Mouse (Mus musculus): ENCODE results near the gene Clca1. TPM values are rescaled to one million over a fixed set of nuclear protein-coding genes. Genes with fewer than 3 reads are reported as not detected.
"Not testable (repeated sequence)": the region's sequence is repeated elsewhere in the genome, so short reads cannot be mapped to it uniquely, and the experiment has no call there.

Clca1 gene
- not detected for total RNA-seq (2021)

DNA sequence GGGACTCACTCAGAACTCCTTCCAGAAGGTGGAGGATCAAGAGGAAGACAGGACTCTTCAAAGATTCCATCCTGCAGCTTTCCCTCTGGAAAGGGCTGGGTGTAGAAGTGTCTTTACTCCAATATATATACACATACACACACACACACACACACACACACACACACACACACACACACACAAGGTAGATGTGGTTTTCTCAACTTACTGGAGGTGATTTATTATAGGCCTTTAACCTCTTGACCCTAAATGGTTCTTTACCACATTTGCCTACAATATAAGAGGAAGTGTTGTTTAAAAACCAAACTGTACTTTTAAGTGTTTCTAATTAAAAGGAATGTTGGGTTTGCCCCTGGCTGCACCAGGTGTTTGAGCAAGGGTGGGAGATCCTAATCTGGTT, at the start of gene Clca1:
Gene Clca1 (minus strand): TSS at position 101 of the 400 bp plus-strand sequence.
- no peak for DNase-seq

DNA sequence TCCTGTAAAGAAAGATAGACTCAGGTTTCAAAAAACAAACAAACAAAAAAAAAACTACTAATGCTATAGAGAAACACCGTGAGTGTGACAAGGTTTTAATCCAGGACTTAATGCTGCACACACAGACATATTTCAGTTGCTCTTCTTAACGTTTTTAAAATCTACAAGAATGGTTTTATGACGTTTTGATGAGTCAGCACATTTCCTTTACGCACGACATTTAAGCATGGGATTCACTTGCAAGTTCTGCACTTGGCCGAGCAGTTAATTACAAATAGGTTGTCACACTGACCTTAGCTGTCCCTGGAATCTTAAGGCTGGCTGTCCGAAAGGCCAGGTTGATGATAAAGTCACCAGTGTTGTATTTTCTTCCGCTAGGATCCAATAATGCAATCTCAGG, 48.3 kb upstream of the Clca1 start:
- no peak for DNase-seq

DNA sequence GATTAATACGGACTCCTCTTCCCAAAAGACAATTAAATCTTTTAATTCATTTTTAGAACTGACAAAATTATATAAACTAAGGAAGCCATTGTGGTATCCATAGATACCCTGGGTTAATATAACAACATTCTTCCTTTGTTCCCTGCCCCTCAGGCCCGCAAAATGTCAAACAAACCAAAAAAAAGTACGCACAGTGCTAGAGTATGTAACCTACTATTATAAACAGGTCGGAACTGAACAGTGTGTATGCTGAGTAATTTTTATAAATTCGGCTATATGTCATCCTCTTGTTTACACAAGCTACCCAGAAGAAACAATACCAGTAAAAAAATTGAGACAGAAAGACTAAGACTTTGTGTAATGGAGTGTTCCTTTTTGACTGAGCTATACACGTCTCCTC, 45.8 kb upstream of the Clca1 start:
- DNase-seq = no peak

DNA sequence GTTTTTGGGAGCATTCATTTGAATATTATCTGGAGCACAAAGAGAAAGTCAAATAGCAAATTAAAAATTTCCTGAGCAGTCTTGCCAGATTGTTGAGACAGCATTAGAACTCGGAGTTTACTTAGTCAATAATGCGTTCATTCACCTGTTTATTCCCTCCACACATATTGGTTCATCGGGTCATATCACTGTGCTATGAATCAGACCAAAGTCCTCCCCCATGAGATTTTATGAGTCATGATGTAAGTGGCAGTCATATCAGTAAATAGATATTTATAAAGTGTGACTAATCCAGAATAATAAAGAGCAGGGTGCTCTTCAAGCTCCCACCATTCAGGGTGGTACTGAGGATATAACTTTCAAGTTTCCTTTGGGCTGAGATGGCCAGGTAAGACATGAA, 39.8 kb upstream of the Clca1 start:
- DNase-seq = no peak

DNA sequence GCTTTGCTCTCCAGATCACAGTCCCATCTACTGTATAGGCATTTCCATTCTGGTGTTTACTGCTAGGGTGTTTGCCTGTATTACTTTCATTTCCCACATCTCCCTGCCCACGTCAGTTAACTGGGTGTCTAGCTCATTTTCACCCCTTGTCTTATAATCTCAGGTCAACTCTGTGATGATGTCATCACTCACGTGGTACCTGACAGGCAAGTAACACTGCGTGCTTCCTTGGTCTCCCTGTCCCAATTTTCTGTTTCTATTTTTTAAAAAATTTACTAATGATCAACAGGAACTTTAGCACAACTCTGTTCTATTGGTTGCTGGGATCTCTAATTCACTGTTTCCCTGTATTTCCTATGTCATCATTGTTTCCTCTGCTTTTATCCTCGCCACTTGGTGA, 36.4 kb upstream of the Clca1 start:
- DNase-seq = no peak

DNA sequence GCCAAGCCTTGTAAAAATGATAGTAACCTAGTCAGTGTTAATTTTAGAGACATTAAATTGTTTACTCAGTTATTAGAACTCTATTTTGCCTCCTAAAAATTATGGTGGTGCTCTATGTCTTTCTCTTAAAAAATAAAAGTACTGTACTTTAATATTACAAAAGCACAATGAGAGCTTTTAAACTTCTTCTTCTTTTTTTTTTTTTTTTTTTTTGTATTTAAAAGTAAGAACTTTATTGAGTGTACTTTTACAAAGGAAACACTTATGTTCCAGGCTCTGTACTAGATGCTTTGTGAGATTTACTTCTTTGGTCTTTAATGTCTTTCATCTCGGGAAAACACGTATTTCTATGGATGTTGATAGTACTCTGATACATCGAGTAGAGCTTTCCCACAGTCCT, 22.6 kb upstream of the Clca1 start:
- DNase-seq = not testable (repeated sequence)

DNA sequence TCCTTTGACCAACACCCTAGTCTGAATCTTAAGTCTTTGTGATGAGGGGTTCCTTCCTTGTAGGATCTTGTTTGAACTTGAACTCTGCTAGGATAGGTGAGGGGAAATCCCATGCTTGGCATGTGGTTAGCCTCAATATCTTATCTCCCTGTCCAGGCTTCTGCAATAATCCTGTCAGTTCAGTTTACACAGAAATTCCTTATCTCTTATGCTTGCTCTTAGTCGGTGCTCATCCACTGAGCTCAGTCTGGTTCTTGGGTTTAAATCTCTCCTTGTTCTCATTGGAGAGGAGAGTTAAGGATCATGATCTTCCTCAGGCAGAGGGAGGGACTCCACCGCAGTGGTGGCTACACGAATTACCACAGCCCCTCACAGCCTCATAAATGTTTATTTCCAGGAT, 17.2 kb upstream of the Clca1 start:
- no peak for DNase-seq

DNA sequence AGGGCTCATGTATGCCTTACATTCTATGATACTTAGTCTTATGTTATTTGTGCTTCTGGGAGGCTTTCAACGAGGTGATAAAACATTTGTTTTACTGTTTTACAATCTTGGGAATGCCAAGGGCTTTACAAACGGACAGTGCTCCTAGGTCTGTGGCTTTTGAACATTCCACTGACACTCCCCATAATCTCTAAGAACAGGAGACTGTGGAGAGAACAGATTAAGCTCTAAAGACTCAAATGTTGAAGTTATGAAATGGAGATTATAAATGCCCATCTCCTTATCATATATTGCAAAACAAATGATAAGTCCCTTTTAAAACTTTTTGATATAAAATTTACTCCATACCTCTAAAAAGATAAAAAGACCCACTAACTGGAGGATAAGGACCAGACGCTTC, 6.2 kb upstream of the Clca1 start:
- DNase-seq = no peak

DNA sequence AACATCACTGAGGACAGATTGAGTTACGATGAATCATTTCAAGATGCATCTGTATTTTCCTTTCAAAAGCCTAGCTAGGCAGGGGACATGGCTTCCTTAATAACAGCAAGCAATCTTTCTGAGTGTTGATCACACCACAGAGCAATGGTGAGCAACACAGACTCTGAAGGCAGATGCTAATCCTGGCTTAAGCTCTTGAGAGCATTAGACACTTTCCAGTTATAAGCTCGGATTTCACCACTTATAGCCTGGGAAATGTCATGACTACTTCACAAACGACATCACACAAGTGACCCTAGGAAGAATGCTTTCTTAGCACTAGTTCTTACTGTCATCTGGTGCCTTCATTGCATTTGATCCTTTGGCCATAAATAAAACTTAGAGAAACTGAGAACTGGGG, 4.5 kb downstream of the Clca1 start:
- DNase-seq = no peak

DNA sequence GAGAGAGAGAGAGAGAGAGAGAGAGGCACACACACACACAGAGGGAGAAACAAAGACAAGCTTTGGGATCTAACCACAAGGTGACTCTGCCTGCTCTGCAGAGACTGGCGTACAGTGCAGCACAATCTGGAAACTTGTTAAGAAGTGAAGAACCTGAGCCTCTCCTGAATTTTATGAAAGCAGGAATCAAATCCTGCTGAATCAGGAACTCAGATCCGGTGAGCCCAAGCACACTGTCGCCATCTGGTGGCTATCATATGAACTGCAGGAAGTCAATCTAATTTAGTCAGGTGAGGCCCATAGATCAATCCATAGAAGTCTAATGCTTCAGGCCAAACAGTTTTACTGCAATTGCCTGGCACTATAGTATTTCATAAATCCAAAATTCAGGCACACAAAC, 5.8 kb downstream of the Clca1 start:
- DNase-seq = peak in 1 of 2 experiments; percentile 33

DNA sequence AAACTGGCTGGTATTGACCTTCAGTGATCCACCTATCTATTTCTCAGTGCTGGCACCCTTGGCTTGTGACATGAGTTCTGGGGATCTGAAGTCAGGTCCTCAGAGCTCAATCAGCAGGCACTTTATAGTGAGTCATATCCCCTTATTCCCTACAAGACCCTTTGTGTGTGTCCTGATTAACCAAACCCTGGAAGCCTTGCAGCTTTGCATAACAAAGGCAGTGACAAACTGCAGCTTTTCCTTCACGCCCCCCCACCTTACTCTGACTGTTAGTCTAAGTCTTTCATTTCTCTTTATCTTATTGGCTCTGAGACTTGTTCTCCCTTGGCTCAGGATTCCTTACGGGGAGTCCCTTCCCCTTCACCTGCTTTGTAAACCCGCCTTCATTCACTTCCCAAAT, 14.8 kb downstream of the Clca1 start:
- no peak for DNase-seq

DNA sequence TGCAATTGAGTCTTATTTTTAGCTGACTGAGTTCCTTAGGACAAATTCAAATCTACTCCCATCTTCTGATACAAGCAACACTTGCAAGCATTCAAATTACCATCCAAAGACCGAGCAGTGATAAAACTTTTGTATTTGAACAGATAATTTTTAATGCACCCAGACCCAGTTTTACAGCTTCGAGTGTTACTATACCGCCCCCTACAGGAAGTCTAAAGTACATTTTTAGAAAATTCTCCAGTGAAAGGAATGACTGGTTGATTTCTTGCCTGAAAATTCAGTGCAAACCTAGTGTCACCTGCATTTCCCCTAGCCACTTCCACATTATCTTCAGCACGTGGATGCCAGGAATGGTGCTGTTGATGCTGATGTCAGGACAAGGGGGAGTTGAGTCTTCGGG, 28.2 kb downstream of the Clca1 start:
- no peak for DNase-seq

DNA sequence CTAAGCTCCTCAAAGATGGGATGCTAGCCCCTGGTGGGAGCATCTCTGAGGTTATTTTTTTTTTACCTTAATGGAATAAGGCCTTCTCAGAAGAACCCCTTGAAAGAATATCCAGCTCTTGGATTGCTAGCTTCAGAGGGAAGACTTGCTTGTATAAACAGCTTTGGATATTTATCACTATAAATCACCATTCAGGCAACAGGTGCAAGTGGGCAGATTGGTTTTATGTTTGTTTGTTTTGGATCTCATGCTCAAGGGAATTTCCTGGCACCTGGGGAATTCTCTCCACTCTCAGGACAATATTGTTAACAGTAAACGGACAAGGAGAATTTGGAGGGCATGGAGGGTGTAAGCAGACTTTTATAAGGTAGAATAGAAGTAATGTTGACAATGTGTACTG, 31.7 kb downstream of the Clca1 start:
- no peak for DNase-seq

DNA sequence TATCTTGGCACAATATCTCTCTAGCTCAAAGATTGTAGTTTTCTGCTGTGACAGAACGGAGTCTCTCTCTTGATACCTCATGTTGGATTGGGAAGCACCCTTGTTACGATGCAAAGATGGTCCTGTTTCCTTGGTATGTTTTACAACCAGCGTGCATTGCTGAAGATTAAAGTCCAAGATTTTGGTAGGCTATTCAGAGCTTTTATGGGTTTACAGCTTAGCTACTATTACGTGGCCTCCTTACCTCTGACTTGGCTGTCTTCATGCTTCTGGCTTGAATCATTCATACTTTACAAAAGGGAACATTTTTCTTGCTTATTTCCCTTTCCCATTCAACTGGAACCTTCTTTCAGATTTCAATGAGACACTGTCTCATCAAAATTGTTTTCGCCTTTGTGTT, 39.5 kb downstream of the Clca1 start:
- no peak for DNase-seq

DNA sequence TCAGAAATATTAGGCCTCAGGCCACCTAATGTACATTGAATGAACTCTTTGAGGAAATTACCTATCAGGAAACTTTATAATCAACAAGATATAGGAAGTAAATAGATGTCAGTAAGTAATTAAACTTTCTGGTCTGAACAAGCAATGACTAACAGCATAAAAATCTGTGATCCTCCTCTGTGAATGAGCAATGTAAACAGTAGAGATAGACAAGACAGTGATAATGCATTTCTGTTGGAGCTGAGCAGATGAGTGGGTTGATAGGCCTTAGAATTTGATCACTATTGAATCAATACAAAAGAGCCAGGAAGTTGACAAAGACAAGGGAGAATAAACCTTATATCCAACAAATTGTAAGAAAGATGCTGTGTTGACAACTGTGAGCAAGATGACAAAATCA, 40.0 kb downstream of the Clca1 start:
- DNase-seq = no peak

DNA sequence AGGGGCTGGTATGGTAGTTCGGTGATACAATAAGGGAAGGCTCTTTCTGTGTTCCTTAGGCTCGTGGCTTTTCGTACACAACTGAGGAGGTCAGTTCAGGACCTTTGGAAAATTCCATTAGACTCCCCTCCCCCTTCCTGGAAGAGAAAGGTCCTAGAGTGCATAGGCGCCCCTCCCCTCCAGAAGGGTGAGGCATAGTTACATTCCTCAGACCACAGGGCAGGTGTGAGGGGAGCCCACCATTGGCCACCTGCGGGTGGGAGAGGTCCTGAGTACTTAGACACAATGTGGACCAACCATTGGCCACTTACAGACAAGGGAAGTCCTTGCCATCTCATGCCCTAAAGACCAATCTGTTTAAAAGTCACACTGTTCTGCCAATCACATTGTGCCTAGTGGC, 46.7 kb downstream of the Clca1 start:
- no peak for DNase-seq

DNA sequence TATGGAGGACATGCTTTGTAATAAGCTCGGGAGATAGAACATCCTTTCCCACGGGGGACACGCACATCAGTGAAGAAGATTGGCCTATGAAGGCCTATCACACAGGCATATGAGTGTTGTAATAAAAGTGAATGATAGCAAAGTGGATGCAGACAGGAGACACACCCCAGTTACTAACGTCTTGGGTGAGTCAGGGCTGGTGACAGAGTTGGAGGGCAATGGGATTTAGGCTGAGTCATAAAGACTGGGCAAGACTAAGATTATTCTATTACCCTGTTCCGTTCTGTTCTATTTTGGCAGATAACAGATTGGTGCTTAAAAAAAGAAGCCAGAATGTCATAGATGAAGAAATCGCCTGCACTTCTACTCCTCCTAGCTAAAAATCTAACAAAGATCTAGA, 52.0 kb downstream of the Clca1 start:
- no peak for DNase-seq

DNA sequence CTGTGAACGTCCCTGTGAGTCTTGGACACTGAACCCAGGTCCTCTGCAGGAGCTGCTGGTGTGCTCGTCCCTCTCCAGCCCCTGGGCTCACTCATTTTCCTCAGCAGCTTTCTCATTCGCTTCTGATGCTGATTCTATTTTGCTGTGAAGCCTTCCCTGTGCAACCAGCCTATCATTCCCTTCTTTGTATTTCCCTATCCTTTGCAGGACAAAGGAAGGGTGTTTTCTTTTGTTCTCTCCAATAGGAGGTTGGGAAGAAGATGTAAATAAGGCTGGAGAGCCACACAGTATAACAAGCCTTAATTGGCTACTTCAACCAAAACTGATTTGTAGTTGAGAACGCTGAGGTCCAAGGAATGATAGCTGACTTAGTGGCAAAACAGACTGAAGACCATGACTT, 54.9 kb downstream of the Clca1 start:
- no peak for DNase-seq

DNA sequence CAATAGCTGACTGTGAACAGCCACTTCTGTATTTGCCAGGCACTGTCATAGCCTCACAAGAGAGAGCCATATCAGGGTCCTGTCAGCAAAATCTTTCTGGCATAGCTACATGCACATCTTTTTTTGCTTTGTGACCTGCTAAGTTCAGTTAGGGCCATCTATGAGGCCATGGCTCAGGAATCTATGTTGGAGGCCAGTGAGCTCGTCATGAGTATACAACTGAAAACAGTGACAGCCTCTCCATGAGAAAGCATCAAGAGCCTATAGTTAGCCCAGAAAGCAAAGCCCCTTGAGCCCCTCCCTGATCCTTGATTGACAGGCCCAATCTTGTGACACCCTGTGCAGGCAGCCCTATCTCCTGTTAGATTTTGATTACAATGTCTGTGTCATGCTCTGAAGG, 56.5 kb downstream of the Clca1 start:
- DNase-seq = no peak

DNA sequence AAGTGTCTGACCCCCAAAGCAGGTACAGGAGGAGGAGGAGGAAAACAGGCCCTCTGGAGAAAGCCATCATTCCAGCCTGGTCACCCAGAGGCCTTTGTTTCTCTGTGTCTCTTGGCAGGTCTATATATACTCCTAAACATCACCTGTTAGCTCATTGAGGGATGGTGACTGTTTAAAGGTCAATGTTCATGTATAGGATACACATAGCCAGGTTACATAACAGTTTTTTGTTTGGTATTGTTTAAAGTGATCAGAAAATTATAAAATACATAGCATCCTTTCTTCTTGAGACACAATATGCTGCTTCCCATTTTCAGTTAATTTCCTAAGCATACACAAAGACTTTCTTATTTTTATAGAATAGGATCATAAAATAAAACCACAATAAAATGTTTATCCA, 57.6 kb downstream of the Clca1 start, which contains the start of gene Clca4a:
Gene Clca4a (minus strand): TSS at position 101 of the 400 bp plus-strand sequence.
- no peak for DNase-seq

DNA sequence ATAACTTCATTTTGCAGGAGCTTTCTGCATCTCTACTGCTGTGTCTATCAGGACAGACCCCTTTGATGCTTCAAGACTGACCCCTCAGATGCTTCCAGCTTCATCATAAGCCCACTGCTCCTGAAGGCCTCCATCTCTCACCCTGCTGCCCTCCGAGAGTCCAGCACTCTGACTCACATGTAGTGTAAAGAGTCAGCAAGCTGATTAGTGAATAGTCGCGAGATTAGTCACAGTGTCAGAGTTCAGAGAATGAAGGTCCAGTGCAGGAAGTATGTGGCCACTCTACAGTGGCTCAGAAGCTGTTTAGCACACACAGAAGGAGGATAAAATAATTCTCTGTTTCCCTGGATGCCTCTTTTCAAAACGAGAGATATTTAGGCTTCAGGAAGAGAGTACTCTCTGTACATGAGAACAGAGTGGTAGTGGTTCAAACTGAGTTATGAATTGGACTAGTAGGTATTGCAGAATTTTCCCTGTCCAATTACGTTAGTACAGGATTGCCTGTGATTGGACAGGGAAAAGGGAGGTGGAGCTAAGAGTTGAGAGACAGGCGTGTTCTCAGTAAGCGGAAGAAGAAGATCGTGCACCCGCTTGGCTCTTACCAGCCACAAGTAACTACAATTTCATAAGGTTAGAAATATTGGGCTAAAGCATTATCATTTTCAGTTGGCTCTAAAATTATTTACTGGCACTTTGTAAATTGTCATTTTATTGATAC, 60.9 kb downstream of the Clca1 start:
- no peak for DNase-seq

DNA sequence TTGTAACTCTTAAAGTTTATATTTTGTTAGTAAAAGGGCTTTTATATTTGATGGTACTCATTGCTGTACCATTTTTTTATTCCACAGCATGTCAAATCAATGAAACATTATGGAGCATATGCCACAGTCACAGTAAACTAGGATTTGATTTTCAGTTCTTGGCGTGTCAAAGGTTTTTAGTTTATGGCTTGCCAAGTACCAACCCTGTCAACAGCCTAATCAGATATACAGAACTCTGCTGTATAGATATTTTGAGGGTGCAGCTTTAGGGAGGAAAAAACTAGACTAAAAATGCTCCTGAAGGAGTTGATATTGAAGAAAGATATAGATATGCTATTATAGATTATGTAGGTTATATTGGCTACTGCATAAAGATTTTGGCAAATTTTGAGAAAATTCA, 62.8 kb downstream of the Clca1 start:
- DNase-seq = no peak

DNA sequence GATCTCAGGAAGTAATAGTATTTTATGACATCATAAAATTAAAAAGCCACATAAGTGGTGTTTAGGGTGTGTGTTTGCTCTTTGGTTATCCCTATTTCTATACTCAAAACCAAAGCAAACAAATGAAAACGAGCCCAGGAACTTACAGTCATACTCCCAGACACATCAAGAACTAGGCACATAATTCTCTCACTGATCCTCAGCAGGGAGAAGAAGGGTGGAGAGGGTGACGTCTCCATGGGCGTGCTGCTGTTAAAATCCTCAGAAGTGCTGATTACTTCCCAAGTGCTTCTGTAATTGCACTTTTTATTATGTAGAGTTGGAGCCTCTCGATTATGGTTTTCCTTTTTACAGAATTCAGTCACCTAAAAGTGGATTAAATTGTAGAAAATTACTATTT, 66.5 kb downstream of the Clca1 start:
- DNase-seq = no peak

All from layer of hippocampus, postnatal 36 days (tissue).